Mouse (Mus musculus) kidney, embryonic 14.5 days (tissue): ENCODE results near the gene Tspan11. TPM values are rescaled to one million over a fixed set of nuclear protein-coding genes. Genes with fewer than 3 reads are reported as not detected.
A peak's percentile ranks its signal among the peaks of the same experiment; 100 is the strongest.

ENCODE experiments used
- ATAC-seq: fragments of 200-750 bp; cut with Nextera tagmentation; 2 replicates; pipeline ENCODE4 v1.8.0; 2017; ENCODE audit warnings: moderate number of reproducible peaks, mild to moderate bottlenecking, moderate TSS enrichment, moderate library complexity; ENCODE audit not compliant: low FRiP score, low TSS enrichment
- H3K27ac ChIP-seq: fragments of 300-500 bp; sonication (generic); 2 replicates; pipeline ENCODE4 v1.5.1; 2014; ENCODE audit warnings: low read depth, mild to moderate bottlenecking, low read length, moderate library complexity, mixed read lengths
- H3K27me3 ChIP-seq: fragments of 300-500 bp; sonication (generic); 2 replicates; pipeline ENCODE4 v1.6.1; 2014; ENCODE audit warnings: mild to moderate bottlenecking, low read length; ENCODE audit not compliant: control insufficient read depth, insufficient read depth
- H3K36me3 ChIP-seq: fragments of 300-500 bp; sonication (generic); 2 replicates; pipeline ENCODE4 v1.6.1; 2014; ENCODE audit warnings: low read length, mixed read lengths; ENCODE audit not compliant: control insufficient read depth, insufficient read depth
- H3K4me1 ChIP-seq: fragments of 300-500 bp; sonication (generic); 2 replicates; pipeline ENCODE4 v1.6.1; 2014; ENCODE audit warnings: low read length, mixed read lengths; ENCODE audit not compliant: control insufficient read depth, insufficient read depth
- H3K4me2 ChIP-seq: fragments of 300-500 bp; sonication (generic); replicated peaks from 2 replicates; pipeline ENCODE4 v1.6.1; 2014; ENCODE audit warnings: low read depth, mild to moderate bottlenecking, low read length
- H3K4me3 ChIP-seq: fragments of 300-500 bp; sonication (generic); 2 replicates; pipeline ENCODE4 v1.5.1; 2014; ENCODE audit warnings: mild to moderate bottlenecking, low read length
- H3K9ac ChIP-seq: fragments of 300-500 bp; sonication (generic); 2 replicates; pipeline ENCODE4 v1.6.1; 2014; ENCODE audit warnings: low read depth, mild to moderate bottlenecking, low read length, moderate library complexity
- H3K9me3 ChIP-seq: fragments of 300-500 bp; sonication (generic); 2 replicates; pipeline ENCODE4 v1.6.1; 2016; ENCODE audit warnings: low read length; ENCODE audit not compliant: control insufficient read depth
- WGBS: fragments of 180-500 bp; shearing (Covaris S2); extraction: QIAGEN DNeasy Blood & Tissue Kit; methylation state at CpG from one replicate; pipeline ENCODE4 v1.1.7; 2014; 5-methylcytosine and 5-hydroxymethylcytosine counted together
- polyA plus RNA-seq: library from polyadenylated mRNA; unstranded; fragments of >200 nt; fragmentation: Nextera tagmentation; extraction: Ambion mirVana; gene quantifications from 2 replicates; pipeline ENCODE4 v1.2.1, GENCODE M21; 2014

Tspan11 gene
- polyA plus RNA-seq, 1 experiment from 2014 or later: 5.0 TPM

DNA sequence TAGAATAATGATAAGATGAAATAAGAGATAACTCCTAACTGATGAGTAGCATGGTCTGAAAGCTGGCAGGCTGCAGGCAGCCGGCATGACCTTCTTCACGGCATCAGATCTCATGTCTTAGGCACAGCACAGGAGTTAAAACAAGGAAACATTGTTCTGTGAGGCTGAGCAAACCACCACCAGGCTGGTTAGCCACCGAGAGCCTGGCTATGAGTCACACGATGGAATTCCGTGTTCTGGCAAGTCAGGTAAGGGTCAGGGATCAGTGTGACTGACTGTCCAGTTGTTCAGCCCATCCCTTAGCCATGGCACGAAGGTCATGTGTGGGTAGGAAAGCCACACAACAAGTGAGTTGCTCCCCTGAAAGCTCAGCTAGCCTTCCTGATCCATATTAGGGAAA lies 16.0 kb upstream of the Tspan11 start:
- no peak for ATAC-seq
- Histone ChIP-seq H3K27ac (no peak overlapping the region), H3K27me3 (no peaks in the 10 kb centered on the region), H3K9ac (no peak overlapping the region), H3K36me3 (no peaks in the 10 kb centered on the region), H3K4me3 (no peak overlapping the region), H3K9me3 (no peaks in the 10 kb centered on the region), H3K4me1 (peaks cover 3% of the 10 kb centered on the region; the same call in 1 of the 2 replicates), H3K4me2 (no peak overlapping the region)
- WGBS: 84% methylated on average over 6 of the region's 6 CpGs

DNA sequence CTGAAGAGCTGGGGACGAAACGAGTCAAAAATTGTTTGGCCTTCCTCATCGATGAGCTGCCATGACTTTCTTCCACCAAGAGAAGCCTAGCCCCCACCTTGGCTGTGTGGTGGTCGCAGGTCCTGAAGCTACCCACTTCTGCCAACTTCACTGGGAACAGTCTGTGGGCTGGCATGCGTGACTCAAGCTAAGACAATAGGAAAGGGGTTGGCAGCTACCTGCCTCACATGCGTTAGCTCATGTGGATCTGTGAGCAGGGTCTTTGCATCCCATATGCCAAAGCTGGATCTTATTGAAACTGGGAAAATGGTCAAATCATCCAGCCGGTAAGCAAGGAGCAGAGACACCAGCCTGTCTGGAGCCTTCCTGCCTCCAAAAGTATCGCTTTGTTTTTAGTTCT lies 14.8 kb upstream of the Tspan11 start:
- no peak overlapping the region for H3K4me3 ChIP-seq
- H3K9ac ChIP-seq: no peak overlapping the region
- peaks cover 3% of the 10 kb centered on the region; the same call in 1 of the 2 replicates for H3K4me1 ChIP-seq
- WGBS: 92% methylated on average over 8 of the region's 8 CpGs
- H3K27ac ChIP-seq: no peak overlapping the region
- no peaks in the 10 kb centered on the region for H3K27me3 ChIP-seq
- H3K36me3 ChIP-seq: no peaks in the 10 kb centered on the region
- H3K4me2 ChIP-seq: no peak overlapping the region
- ATAC-seq: no peak
- no peaks in the 10 kb centered on the region for H3K9me3 ChIP-seq

DNA sequence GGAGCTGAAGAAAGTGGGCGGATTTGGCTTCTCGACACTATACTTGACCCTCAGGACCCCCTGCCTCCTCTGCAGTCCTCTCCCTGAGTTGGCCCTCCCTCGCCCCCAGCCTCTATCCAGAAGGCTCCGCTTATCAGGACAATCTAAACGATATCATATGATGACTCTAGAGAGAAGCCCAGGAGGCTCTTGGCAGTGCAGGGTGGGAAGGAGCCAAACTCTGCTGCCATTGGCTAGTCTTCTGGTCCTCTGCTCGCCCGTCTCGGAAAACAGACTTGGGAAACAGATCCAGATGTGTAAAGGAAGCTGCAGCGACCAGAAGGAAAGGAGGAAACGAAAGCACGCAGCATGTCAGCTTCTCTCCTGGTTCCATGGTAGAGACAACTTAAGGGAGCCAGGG lies 11.5 kb upstream of the Tspan11 start:
- ATAC-seq: no peak
- Histone ChIP-seq H3K4me2 (no peak overlapping the region), H3K27ac (no peak overlapping the region), H3K9ac (no peak overlapping the region), H3K4me3 (no peak overlapping the region), H3K9me3 (peaks cover 8% of the 10 kb centered on the region; the same call in 1 of the 2 replicates), H3K4me1 (no peaks in the 10 kb centered on the region), H3K36me3 (no peaks in the 10 kb centered on the region), H3K27me3 (no peaks in the 10 kb centered on the region)
- WGBS: 65% methylated on average over 11 of the region's 11 CpGs

DNA sequence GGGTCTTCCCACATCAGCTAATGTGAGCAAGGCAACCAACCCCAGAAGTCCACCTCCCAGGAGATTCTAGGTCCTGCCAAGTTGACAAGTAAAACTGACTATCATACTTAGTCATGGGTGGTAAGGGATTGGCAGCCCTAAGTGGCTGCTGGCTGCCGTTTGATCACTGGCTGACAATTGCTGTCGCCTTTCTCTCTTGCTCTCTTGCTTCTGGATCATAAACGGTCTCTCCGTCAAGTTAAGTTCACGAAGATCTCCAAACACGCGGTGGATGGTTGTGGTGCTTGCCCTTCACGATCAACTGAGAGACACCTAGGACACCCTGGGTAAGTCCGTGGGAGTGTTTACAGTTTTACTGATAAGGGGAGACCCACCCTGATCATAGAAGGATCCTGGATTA lies 11.0 kb upstream of the Tspan11 start:
- no peak overlapping the region for H3K4me3 ChIP-seq
- no peak overlapping the region for H3K9ac ChIP-seq
- H3K36me3 ChIP-seq: no peaks in the 10 kb centered on the region
- 82% methylated on average over 9 of the region's 9 CpGs for whole genome bisulfite sequencing
- peaks cover 8% of the 10 kb centered on the region; the same call in 1 of the 2 replicates for H3K9me3 ChIP-seq
- H3K4me1 ChIP-seq: no peaks in the 10 kb centered on the region
- H3K27me3 ChIP-seq: no peaks in the 10 kb centered on the region
- no peak overlapping the region for H3K4me2 ChIP-seq
- no peak for ATAC-seq
- H3K27ac ChIP-seq: no peak overlapping the region

DNA sequence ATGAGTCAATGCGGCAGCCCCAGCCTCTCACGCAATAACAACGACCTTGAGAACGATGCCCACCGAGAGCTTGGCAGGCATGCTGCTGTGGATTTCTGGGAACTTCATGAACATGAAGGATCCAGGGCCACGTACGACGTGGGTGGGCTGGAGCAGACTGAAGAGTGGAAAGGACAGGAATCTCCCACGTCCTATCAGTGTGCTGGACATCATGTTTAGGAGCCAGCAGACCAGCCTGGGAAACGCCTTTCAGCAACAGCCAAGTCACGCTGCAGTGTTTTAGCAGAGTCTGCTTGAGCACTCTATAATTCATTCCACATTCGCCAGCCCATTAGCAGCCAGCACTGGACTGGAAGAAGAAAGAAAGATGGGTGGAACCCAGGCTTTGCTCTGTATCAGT lies 10.4 kb upstream of the Tspan11 start:
- Histone ChIP-seq H3K36me3 (no peaks in the 10 kb centered on the region), H3K9me3 (peaks cover 8% of the 10 kb centered on the region; the same call in 1 of the 2 replicates), H3K27ac (no peak overlapping the region), H3K4me2 (no peak overlapping the region), H3K4me3 (no peak overlapping the region), H3K4me1 (no peaks in the 10 kb centered on the region), H3K27me3 (no peaks in the 10 kb centered on the region), H3K9ac (no peak overlapping the region)
- 72% methylated on average over 12 of the region's 12 CpGs for WGBS
- 0 out of 2 replicates have a peak, but pooled peaks have one; percentile 55 for ATAC-seq

DNA sequence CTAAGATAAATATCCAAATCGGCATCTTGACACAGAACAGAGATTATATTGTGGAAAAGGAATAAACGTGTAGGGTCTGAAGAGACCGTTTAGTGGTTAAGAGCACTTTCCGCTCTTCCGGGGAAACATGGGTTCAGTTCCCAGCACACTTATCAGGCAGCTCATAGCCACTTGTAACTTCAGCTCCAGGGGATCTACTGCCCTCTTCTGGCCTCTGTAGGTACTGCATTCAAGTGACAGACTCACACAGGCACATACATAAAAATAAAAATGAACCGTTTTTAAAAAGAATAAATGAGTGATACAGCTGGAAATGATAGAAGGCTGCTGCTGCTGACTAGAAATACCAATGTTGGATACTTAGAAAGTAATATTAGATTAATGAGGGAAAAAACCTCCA lies 7.9 kb upstream of the Tspan11 start:
- 89% methylated on average over 6 of the region's 6 CpGs for WGBS
- no peak overlapping the region for H3K9ac ChIP-seq
- no peaks in the 10 kb centered on the region for H3K36me3 ChIP-seq
- no peaks in the 10 kb centered on the region for H3K4me1 ChIP-seq
- no peak for ATAC-seq
- H3K27me3 ChIP-seq: no peaks in the 10 kb centered on the region
- no peak overlapping the region for H3K4me3 ChIP-seq
- no peak overlapping the region for H3K27ac ChIP-seq
- H3K4me2 ChIP-seq: no peak overlapping the region
- H3K9me3 ChIP-seq: peaks cover 8% of the 10 kb centered on the region; the same call in 1 of the 2 replicates

DNA sequence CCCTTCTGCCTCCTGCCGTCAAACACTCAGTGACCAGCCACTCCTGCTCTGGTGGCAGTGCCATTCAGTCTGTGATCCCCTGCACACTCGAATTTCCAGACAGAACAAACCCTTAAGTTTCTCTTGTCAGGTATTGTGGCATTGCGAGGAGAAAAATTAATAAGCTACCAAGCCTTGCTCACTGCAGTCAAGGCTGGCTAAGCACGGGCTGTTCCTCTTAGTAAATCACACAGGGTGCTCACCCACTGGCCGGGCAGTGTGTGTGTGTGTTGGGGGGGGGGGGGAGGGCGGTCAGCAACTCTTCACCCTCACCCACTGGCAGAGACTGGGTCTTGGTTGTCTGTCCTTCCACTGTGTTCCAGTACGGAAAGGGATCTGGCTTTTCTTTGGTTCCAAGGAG lies 473 bp upstream of the Tspan11 start:
- Histone ChIP-seq H3K9ac (peak overlapping the region; percentile 69; the same call in 1 of the 2 replicates), H3K4me1 (peaks cover 19% of the 10 kb centered on the region), H3K36me3 (no peaks in the 10 kb centered on the region), H3K27me3 (0 out of 2 replicates have a peak, but pooled peaks cover 2% of the 10 kb centered on the region), H3K27ac (no peak overlapping the region), H3K4me3 (peak overlapping the region; percentile 50), H3K9me3 (no peaks in the 10 kb centered on the region), H3K4me2 (peak overlapping the region; percentile 92)
- 5% methylated on average over 7 of the region's 7 CpGs for WGBS
- peak; percentile 61 for ATAC-seq

DNA sequence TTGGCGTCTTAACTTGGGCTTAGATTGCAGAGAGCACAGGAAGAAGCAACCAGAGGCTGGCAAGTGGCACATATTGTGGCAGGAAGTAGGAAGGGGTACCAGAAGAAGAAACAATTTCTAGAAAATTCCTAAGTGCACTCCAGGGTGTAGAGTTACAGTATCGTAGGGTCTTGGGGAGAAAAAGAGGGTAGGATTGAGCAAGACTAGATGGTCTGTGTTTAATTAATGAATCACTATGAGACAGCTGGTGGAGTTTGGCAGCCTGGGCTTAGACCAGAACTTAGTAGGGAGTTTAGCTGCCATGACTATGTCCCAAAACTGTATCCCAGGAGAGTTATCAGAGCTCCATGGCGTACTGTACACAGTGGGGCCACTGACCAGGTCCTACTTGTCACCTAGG lies 1.2 kb downstream of the Tspan11 start:
- Histone ChIP-seq H3K4me1 (peaks cover 19% of the 10 kb centered on the region), H3K9me3 (no peaks in the 10 kb centered on the region), H3K4me3 (peak overlapping the region; percentile 50), H3K36me3 (no peaks in the 10 kb centered on the region), H3K9ac (peak overlapping the region; percentile 28; the same call in 1 of the 2 replicates), H3K27ac (no peak overlapping the region), H3K27me3 (0 out of 2 replicates have a peak, but pooled peaks cover 2% of the 10 kb centered on the region), H3K4me2 (peak overlapping the region; percentile 92)
- ATAC-seq: no peak
- 62% methylated on average over 3 of the region's 3 CpGs for WGBS

DNA sequence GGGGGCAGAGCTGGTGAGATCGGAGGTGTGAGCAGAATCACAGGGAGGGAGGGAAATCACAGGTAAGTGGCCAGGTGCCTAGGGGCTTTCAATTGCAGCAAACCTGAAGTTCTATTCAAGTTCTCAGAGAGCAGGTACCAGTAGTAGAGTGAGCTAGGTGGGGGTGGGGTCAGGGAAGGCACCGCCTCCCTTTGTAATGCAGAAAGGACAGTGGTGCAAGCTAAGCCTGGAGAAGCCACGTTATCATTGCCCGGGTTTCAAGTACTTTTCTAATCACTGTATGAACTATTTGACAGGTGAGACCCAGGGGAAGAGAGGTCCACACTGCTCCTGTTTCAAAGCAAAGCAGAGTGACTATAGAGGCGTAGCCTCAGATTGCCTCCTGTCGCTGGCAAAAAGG lies 6.2 kb downstream of the Tspan11 start:
- WGBS: 42% methylated on average over 6 of the region's 6 CpGs
- Histone ChIP-seq H3K4me3 (no peak overlapping the region), H3K27me3 (no peaks in the 10 kb centered on the region), H3K27ac (no peak overlapping the region), H3K4me2 (no peak overlapping the region), H3K9ac (no peak overlapping the region), H3K9me3 (no peaks in the 10 kb centered on the region), H3K4me1 (peaks cover 4% of the 10 kb centered on the region; the same call in 1 of the 2 replicates), H3K36me3 (no peaks in the 10 kb centered on the region)
- no peak for ATAC-seq
